Mouse (Mus musculus) thymus, adult 2 months (tissue): ENCODE data around the gene Tex101.

Experiments used
- CTCF ChIP-seq: fragments of 200-500 bp; IDR thresholded peaks from 2 replicates; pipeline ENCODE4 v1.5.1; 2012; ENCODE audit warnings: mild to moderate bottlenecking, control low read depth, low read length, moderate library complexity, borderline replicate concordance; ENCODE audit not compliant: control insufficient read depth, poor library complexity, insufficient read depth; ENCODE audit errors: extremely low read depth
- POLR2A ChIP-seq: fragments of 200-500 bp; IDR thresholded peaks from 2 replicates; pipeline ENCODE4 v1.6.1; 2012; ENCODE audit warnings: mild to moderate bottlenecking, low read length, control low read depth, moderate library complexity; ENCODE audit not compliant: control insufficient read depth, poor library complexity, insufficient read depth; ENCODE audit errors: extremely low read depth

GRCm38 (mm10) chr7:24662575-24662974, 13.9 kb downstream of the Tex101 start:
- peak; percentile 74; the same call in 1 of the 2 replicates for TF ChIP-seq CTCF
- no peak for TF ChIP-seq POLR2A
